Mouse (Mus musculus): ENCODE data around the gene Gm21738. TPM values are rescaled to one million over a fixed set of nuclear protein-coding genes. Genes with fewer than 3 reads are reported as not detected.
"Not testable (repeated sequence)": the region's sequence is repeated elsewhere in the genome, so short reads cannot be mapped to it uniquely, and the experiment has no call there.

The Gm21738 gene
- polyA plus RNA-seq (2017; shearing (Covaris generic)) = 1 to 10 TPM; 4.0 to 8.7 TPM

DNA sequence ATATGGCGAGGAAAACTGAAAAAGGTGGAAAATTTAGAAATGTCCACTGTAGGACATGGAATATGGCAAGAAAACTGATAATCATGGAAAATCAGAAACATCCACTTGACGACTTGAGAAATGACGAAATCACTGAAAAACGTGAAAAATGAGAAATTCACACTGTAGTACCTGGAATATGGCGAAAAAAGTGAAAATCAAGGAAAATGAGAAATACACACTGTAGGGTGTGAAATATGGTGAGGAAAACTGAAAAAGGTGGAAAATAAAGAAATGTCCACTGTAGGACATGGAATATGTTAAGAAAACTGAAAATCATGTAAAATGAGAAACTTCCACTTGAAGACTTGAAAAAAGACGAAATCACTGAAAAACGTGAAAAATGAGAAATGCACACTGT, at the start of gene Gm21738:
Gm21738 (minus strand) TSS at position 101 of the 400 bp plus-strand sequence.
- ATAC-seq = not testable (repeated sequence)

DNA sequence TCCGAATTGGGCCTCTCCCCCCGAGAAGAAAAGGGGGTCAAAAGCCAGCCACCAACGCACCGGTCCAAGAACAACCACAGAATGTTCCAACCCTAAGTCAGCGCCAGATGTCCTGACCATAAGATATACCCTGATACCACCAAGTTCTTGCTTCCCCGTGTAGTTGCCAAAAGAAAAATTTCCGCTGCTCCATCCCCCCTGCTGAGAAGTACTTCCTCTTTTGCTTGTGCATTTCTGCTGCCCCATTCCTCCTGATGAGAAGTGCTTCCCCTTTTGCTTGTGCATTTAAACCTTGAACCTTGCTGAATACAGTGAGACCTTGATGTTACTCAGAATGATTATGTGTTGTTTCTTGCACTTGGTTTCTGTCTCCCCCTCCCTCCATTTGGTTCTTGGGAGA, 35.0 kb downstream of the Gm21738 start:
- ATAC-seq = not testable (repeated sequence)

Other genes with a start within 250 kb of the Gm21738 start
- 1 to 10 TPM in 1 of 2 experiments, not detected in 1; 1.3 TPM for gene Gm2244, start 131.0 kb upstream of the Gm21738 start, polyA plus RNA-seq (2017; shearing (Covaris generic))
- 10 to 100 TPM in 1 of 2 experiments, 1 to 10 TPM in 1; 6.4 to 21.6 TPM for gene Gm2237, start 166.2 kb upstream of the Gm21738 start, polyA plus RNA-seq (2017; shearing (Covaris generic))
- under 1 TPM in 1 of 2 experiments, not detected in 1; 0.89 TPM for gene Gm5458, start 183.7 kb upstream of the Gm21738 start, polyA plus RNA-seq (2017; shearing (Covaris generic))

Measured in activated CD4-positive, CD25-positive, alpha-beta regulatory T cell, adult 4 months (primary cell).